Mouse (Mus musculus) liver, embryonic 11.5 days (tissue): ENCODE measurements at regions not wholly inside any gene's neighbourhood (a gene's known extent, or its start where the extent isn't known, plus 50 kb on each side); places are given as distances from the start of the nearest gene placed in this dataset.

Experiments
- ATAC-seq: fragments of 200-750 bp; cut with Nextera tagmentation; replicated peaks from 2 replicates; pipeline ENCODE4 v1.8.0; 2017; ENCODE audit warnings: moderate number of reproducible peaks, mild to moderate bottlenecking, moderate TSS enrichment, moderate library complexity; ENCODE audit not compliant: low FRiP score
- DNase-seq: peaks from one replicate; pipeline ENCODE4 v3.0.0-alpha.2; 2017; ENCODE audit warnings: low spot score
- H3K27ac ChIP-seq: fragments of 300-500 bp; sonication (generic); 2 replicates; pipeline ENCODE4 v1.5.1; 2014; ENCODE audit warnings: mild to moderate bottlenecking, low read depth, low read length, control low read depth
- H3K27me3 ChIP-seq: fragments of 300-500 bp; sonication (generic); replicated peaks from 2 replicates; pipeline ENCODE4 v1.6.1; 2014; ENCODE audit warnings: low read length, mixed read lengths; ENCODE audit not compliant: control insufficient read depth, insufficient read depth
- H3K36me3 ChIP-seq: fragments of 300-500 bp; sonication (generic); 2 replicates; pipeline ENCODE4 v1.6.1; 2014; ENCODE audit warnings: mild to moderate bottlenecking, low read length, moderate library complexity, mixed read lengths; ENCODE audit not compliant: control insufficient read depth, insufficient read depth
- H3K4me1 ChIP-seq: fragments of 300-500 bp; sonication (generic); replicated peaks from 2 replicates; pipeline ENCODE4 v1.6.1; 2014; ENCODE audit warnings: low read length, mixed read lengths; ENCODE audit not compliant: control insufficient read depth, insufficient read depth
- H3K4me2 ChIP-seq: fragments of 300-500 bp; sonication (generic); 2 replicates; pipeline ENCODE4 v1.6.1; 2014; ENCODE audit warnings: mild to moderate bottlenecking, control low read depth, moderate library complexity
- H3K4me3 ChIP-seq: fragments of 300-500 bp; sonication (generic); 2 replicates; pipeline ENCODE4 v1.5.1; 2014; ENCODE audit warnings: low read depth, low read length, control low read depth
- H3K9ac ChIP-seq: fragments of 300-500 bp; sonication (generic); 2 replicates; pipeline ENCODE4 v1.6.1; 2014; ENCODE audit warnings: low read depth, low read length, control low read depth
- H3K9me3 ChIP-seq: fragments of 300-500 bp; sonication (generic); 2 replicates; pipeline ENCODE4 v1.6.1; 2016; ENCODE audit warnings: low read length, inconsistent platforms, mixed read lengths; ENCODE audit not compliant: control insufficient read depth
- WGBS: fragments of 180-500 bp; shearing (Covaris S2); extraction: QIAGEN DNeasy Blood & Tissue Kit; methylation state at CpG from one replicate; pipeline ENCODE4 v1.1.7; 2014; 5-methylcytosine and 5-hydroxymethylcytosine counted together

- no peaks in the 10 kb centered on the region for H3K27me3 ChIP-seq
- H3K9me3 ChIP-seq = no peaks in the 10 kb centered on the region
- no peak for DNase-seq
- no peaks in the 10 kb centered on the region for H3K36me3 ChIP-seq
- H3K4me3 ChIP-seq = no peak overlapping the region
- H3K9ac ChIP-seq = no peak overlapping the region
- no peak overlapping the region for H3K27ac ChIP-seq
- no peak overlapping the region for H3K4me2 ChIP-seq
- H3K4me1 ChIP-seq = no peaks in the 10 kb centered on the region
- 54% methylated on average over 8 of the region's 8 CpGs for WGBS
- ATAC-seq = no peak
These were observed 131.6 kb upstream of the Atxn1 start for GRCm38 (mm10) chr13:46096416-46096815.

GRCm38 (mm10) chr13:46092787-46093186, 128.0 kb upstream of the Atxn1 start:
- Histone ChIP-seq H3K4me2 (no peak overlapping the region), H3K9ac (no peak overlapping the region)
- no peak for DNase-seq

GRCm38 (mm10) chr13:46091109-46091508, 126.3 kb upstream of the Atxn1 start:
- ATAC-seq = no peak
- Histone ChIP-seq H3K4me1 (no peaks in the 10 kb centered on the region), H3K36me3 (no peaks in the 10 kb centered on the region), H3K27me3 (no peaks in the 10 kb centered on the region), H3K9me3 (0 out of 2 replicates have a peak, but pooled peaks cover 3% of the 10 kb centered on the region), H3K4me3 (no peak overlapping the region), H3K4me2 (no peak overlapping the region), H3K9ac (no peak overlapping the region), H3K27ac (no peak overlapping the region)
- no peak for DNase-seq
- WGBS = 44% methylated on average over 5 of the region's 5 CpGs

More at GRCm38 (mm10) chr13:46092787-46093186, 128.0 kb upstream of the Atxn1 start:
- Histone ChIP-seq H3K27ac (no peak overlapping the region), H3K4me1 (no peaks in the 10 kb centered on the region), H3K36me3 (no peaks in the 10 kb centered on the region), H3K27me3 (no peaks in the 10 kb centered on the region), H3K9me3 (0 out of 2 replicates have a peak, but pooled peaks cover 3% of the 10 kb centered on the region), H3K4me3 (no peak overlapping the region)
- ATAC-seq = no peak
- 82% methylated on average over 3 of the region's 3 CpGs for WGBS

GRCm38 (mm10) chr13:46088237-46088636, 123.4 kb upstream of the Atxn1 start:
- WGBS = 77% methylated on average over 3 of the region's 3 CpGs
- Histone ChIP-seq H3K9ac (no peak overlapping the region), H3K36me3 (no peaks in the 10 kb centered on the region), H3K27ac (no peak overlapping the region), H3K4me3 (no peak overlapping the region), H3K4me2 (no peak overlapping the region), H3K4me1 (no peaks in the 10 kb centered on the region), H3K9me3 (0 out of 2 replicates have a peak, but pooled peaks cover 3% of the 10 kb centered on the region), H3K27me3 (no peaks in the 10 kb centered on the region)
- DNase-seq (no peak), ATAC-seq (no peak)

GRCm38 (mm10) chr13:46087663-46088062, 122.9 kb upstream of the Atxn1 start:
- no peaks in the 10 kb centered on the region for H3K27me3 ChIP-seq
- no peak overlapping the region for H3K27ac ChIP-seq
- WGBS = 89% methylated on average over 4 of the region's 4 CpGs
- no peak overlapping the region for H3K9ac ChIP-seq
- no peaks in the 10 kb centered on the region for H3K36me3 ChIP-seq
- ATAC-seq (no peak), DNase-seq (no peak)
- H3K9me3 ChIP-seq = 0 out of 2 replicates have a peak, but pooled peaks cover 3% of the 10 kb centered on the region
- no peak overlapping the region for H3K4me3 ChIP-seq
- no peak overlapping the region for H3K4me2 ChIP-seq
- H3K4me1 ChIP-seq = no peaks in the 10 kb centered on the region

- Histone ChIP-seq H3K36me3 (no peaks in the 10 kb centered on the region), H3K27ac (no peak overlapping the region), H3K9me3 (no peaks in the 10 kb centered on the region), H3K27me3 (no peaks in the 10 kb centered on the region), H3K4me2 (no peak overlapping the region), H3K4me3 (no peak overlapping the region), H3K4me1 (no peaks in the 10 kb centered on the region), H3K9ac (no peak overlapping the region)
- WGBS = 78% methylated on average over 6 of the region's 6 CpGs
- DNase-seq = no peak
- no peak for ATAC-seq
These were observed 112.1 kb upstream of the Atxn1 start for GRCm38 (mm10) chr13:46076879-46077278.

- DNase-seq (no peak), ATAC-seq (no peak)
- Histone ChIP-seq H3K9me3 (no peaks in the 10 kb centered on the region), H3K9ac (no peak overlapping the region), H3K4me2 (no peak overlapping the region), H3K27ac (no peak overlapping the region), H3K4me1 (no peaks in the 10 kb centered on the region), H3K4me3 (no peak overlapping the region), H3K36me3 (no peaks in the 10 kb centered on the region), H3K27me3 (no peaks in the 10 kb centered on the region)
- WGBS = 83% methylated on average over 4 of the region's 4 CpGs
These were observed 106.9 kb upstream of the Atxn1 start for GRCm38 (mm10) chr13:46071670-46072069.

- Histone ChIP-seq H3K4me3 (no peak overlapping the region), H3K27me3 (no peaks in the 10 kb centered on the region), H3K9me3 (no peaks in the 10 kb centered on the region), H3K36me3 (no peaks in the 10 kb centered on the region), H3K9ac (no peak overlapping the region), H3K27ac (no peak overlapping the region), H3K4me2 (no peak overlapping the region), H3K4me1 (no peaks in the 10 kb centered on the region)
- DNase-seq (no peak), ATAC-seq (no peak)
- WGBS = 72% methylated on average over 3 of the region's 3 CpGs
These were observed 104.8 kb upstream of the Atxn1 start for GRCm38 (mm10) chr13:46069571-46069970.

GRCm38 (mm10) chr13:46062758-46063157, 98.0 kb upstream of the Atxn1 start:
- no peak overlapping the region for H3K9ac ChIP-seq
- ATAC-seq = no peak
- no peak overlapping the region for H3K4me2 ChIP-seq
- DNase-seq = no peak
- no peak overlapping the region for H3K27ac ChIP-seq
- no peaks in the 10 kb centered on the region for H3K4me1 ChIP-seq
- no peaks in the 10 kb centered on the region for H3K36me3 ChIP-seq
- WGBS = 81% methylated on average over 7 of the region's 7 CpGs
- H3K4me3 ChIP-seq = no peak overlapping the region
- H3K27me3 ChIP-seq = no peaks in the 10 kb centered on the region
- no peaks in the 10 kb centered on the region for H3K9me3 ChIP-seq
